Mouse (Mus musculus): ENCODE results near the gene Spout1. TPM values are rescaled to one million over a fixed set of nuclear protein-coding genes. Genes with fewer than 3 reads are reported as not detected.
A peak's percentile ranks its signal among the peaks of the same experiment; 100 is the strongest.

Spout1 gene
- polyA plus RNA-seq, 1 experiment from 2014 or later, result 34.8 TPM

GRCm38 (mm10) chr2:30205255-30205628, 27.0 kb upstream of the Spout1 start:
- Histone ChIP-seq H3K9me3 (replicated peaks) (no peaks in the 10 kb centered on the region), H3K27ac (ENCODE audit: poor library complexity, severe bottlenecking) (peak overlapping the region; percentile 79), H3K4me3 (peak overlapping the region; percentile 80), H3K9ac (peak overlapping the region; percentile 83), H3K4me2 (peak overlapping the region; percentile 88), H3K27me3 (replicated peaks) (no peaks in the 10 kb centered on the region), H3K4me1 (replicated peaks) (peaks cover 22% of the 10 kb centered on the region), H3K36me3 (no peaks in the 10 kb centered on the region)
- WGBS, result 2% methylated on average over 13 of the region's 13 CpGs
- peak; percentile 64 for ATAC-seq (ENCODE audit: insufficient number of reproducible peaks, low FRiP score)

- Histone ChIP-seq H3K4me3 (no peak overlapping the region), H3K4me2 (no peak overlapping the region), H3K9ac (no peak overlapping the region), H3K27ac (ENCODE audit: poor library complexity, severe bottlenecking) (no peak overlapping the region), H3K27me3 (replicated peaks) (no peaks in the 10 kb centered on the region), H3K9me3 (replicated peaks) (no peaks in the 10 kb centered on the region), H3K36me3 (no peaks in the 10 kb centered on the region), H3K4me1 (replicated peaks) (peaks cover 27% of the 10 kb centered on the region)
- 72% methylated on average over 7 of the region's 7 CpGs for WGBS
- no peak for ATAC-seq (ENCODE audit: insufficient number of reproducible peaks, low FRiP score)
These were observed 25.2 kb upstream of the Spout1 start for GRCm38 (mm10) chr2:30203439-30203838.

GRCm38 (mm10) chr2:30200388-30200925, 22.2 kb upstream of the Spout1 start:
- Histone ChIP-seq H3K9ac (peak overlapping the region; percentile 43), H3K27me3 (replicated peaks) (no peaks in the 10 kb centered on the region), H3K27ac (ENCODE audit: poor library complexity, severe bottlenecking) (peak overlapping the region; percentile 52; the same call in 1 of the 2 replicates), H3K4me2 (peak overlapping the region; percentile 5; the same call in 1 of the 2 replicates), H3K36me3 (no peaks in the 10 kb centered on the region), H3K9me3 (replicated peaks) (no peaks in the 10 kb centered on the region), H3K4me1 (replicated peaks) (peaks cover 29% of the 10 kb centered on the region), H3K4me3 (no peak overlapping the region)
- ATAC-seq (ENCODE audit: insufficient number of reproducible peaks, low FRiP score), result no peak
- 48% methylated on average over 5 of the region's 5 CpGs for WGBS

GRCm38 (mm10) chr2:30199984-30200383, 21.7 kb upstream of the Spout1 start:
- H3K4me1 ChIP-seq (replicated peaks), result peaks cover 29% of the 10 kb centered on the region
- H3K27me3 ChIP-seq (replicated peaks), result no peaks in the 10 kb centered on the region
- H3K4me3 ChIP-seq, result no peak overlapping the region
- WGBS, result 35% methylated on average over 1 of the region's 1 CpGs
- no peak for ATAC-seq (ENCODE audit: insufficient number of reproducible peaks, low FRiP score)
- no peak overlapping the region for H3K4me2 ChIP-seq
- H3K36me3 ChIP-seq, result no peaks in the 10 kb centered on the region
- no peaks in the 10 kb centered on the region for H3K9me3 ChIP-seq (replicated peaks)
- no peak overlapping the region for H3K27ac ChIP-seq (ENCODE audit: poor library complexity, severe bottlenecking)
- no peak overlapping the region for H3K9ac ChIP-seq

GRCm38 (mm10) chr2:30198021-30198420, 19.8 kb upstream of the Spout1 start:
- Histone ChIP-seq H3K9ac (no peak overlapping the region), H3K4me3 (no peak overlapping the region), H3K27me3 (replicated peaks) (no peaks in the 10 kb centered on the region), H3K9me3 (replicated peaks) (no peaks in the 10 kb centered on the region), H3K36me3 (no peaks in the 10 kb centered on the region), H3K27ac (ENCODE audit: poor library complexity, severe bottlenecking) (no peak overlapping the region), H3K4me1 (replicated peaks) (peaks cover 24% of the 10 kb centered on the region), H3K4me2 (no peak overlapping the region)
- ATAC-seq (ENCODE audit: insufficient number of reproducible peaks, low FRiP score), result no peak
- WGBS, result 67% methylated on average over 4 of the region's 4 CpGs

- no peaks in the 10 kb centered on the region for H3K9me3 ChIP-seq (replicated peaks)
- no peak overlapping the region for H3K4me3 ChIP-seq
- no peak for ATAC-seq (ENCODE audit: insufficient number of reproducible peaks, low FRiP score)
- WGBS, result 72% methylated on average over 3 of the region's 3 CpGs
- H3K9ac ChIP-seq, result no peak overlapping the region
- peaks cover 9% of the 10 kb centered on the region; the same call in 1 of the 2 replicates for H3K4me1 ChIP-seq (replicated peaks)
- no peak overlapping the region for H3K27ac ChIP-seq (ENCODE audit: poor library complexity, severe bottlenecking)
- H3K36me3 ChIP-seq, result peaks cover 4% of the 10 kb centered on the region; the same call in 1 of the 2 replicates
- no peaks in the 10 kb centered on the region for H3K27me3 ChIP-seq (replicated peaks)
- no peak overlapping the region for H3K4me2 ChIP-seq
These were observed 16.4 kb upstream of the Spout1 start for GRCm38 (mm10) chr2:30194656-30195055.

- ATAC-seq (ENCODE audit: insufficient number of reproducible peaks, low FRiP score), result no peak
- Histone ChIP-seq H3K27ac (ENCODE audit: poor library complexity, severe bottlenecking) (no peak overlapping the region), H3K4me1 (replicated peaks) (no peaks in the 10 kb centered on the region), H3K36me3 (peaks cover 7% of the 10 kb centered on the region), H3K4me3 (no peak overlapping the region), H3K4me2 (no peak overlapping the region), H3K9me3 (replicated peaks) (no peaks in the 10 kb centered on the region), H3K27me3 (replicated peaks) (no peaks in the 10 kb centered on the region), H3K9ac (no peak overlapping the region)
- WGBS, result 89% methylated on average over 12 of the region's 12 CpGs
These were observed 13.7 kb upstream of the Spout1 start for GRCm38 (mm10) chr2:30191790-30192580.

GRCm38 (mm10) chr2:30185681-30186080, 7.4 kb upstream of the Spout1 start:
- WGBS, result 74% methylated on average over 3 of the region's 3 CpGs
- Histone ChIP-seq H3K4me3 (no peak overlapping the region), H3K9me3 (replicated peaks) (peaks cover 14% of the 10 kb centered on the region), H3K4me2 (no peak overlapping the region), H3K27ac (ENCODE audit: poor library complexity, severe bottlenecking) (no peak overlapping the region), H3K36me3 (peaks cover 19% of the 10 kb centered on the region), H3K27me3 (replicated peaks) (no peaks in the 10 kb centered on the region), H3K4me1 (replicated peaks) (0 out of 2 replicates have a peak, but pooled peaks cover 4% of the 10 kb centered on the region), H3K9ac (no peak overlapping the region)
- ATAC-seq (ENCODE audit: insufficient number of reproducible peaks, low FRiP score), result peak; percentile 16; the same call in 1 of the 2 replicates

- 67% methylated on average over 6 of the region's 6 CpGs for WGBS
- H3K4me3 ChIP-seq, result no peak overlapping the region
- H3K9me3 ChIP-seq (replicated peaks), result peaks cover 14% of the 10 kb centered on the region
- H3K9ac ChIP-seq, result no peak overlapping the region
- no peaks in the 10 kb centered on the region for H3K27me3 ChIP-seq (replicated peaks)
- H3K4me2 ChIP-seq, result no peak overlapping the region
- peak; percentile 80 for ATAC-seq (ENCODE audit: insufficient number of reproducible peaks, low FRiP score)
- no peak overlapping the region for H3K27ac ChIP-seq (ENCODE audit: poor library complexity, severe bottlenecking)
- 0 out of 2 replicates have a peak, but pooled peaks cover 4% of the 10 kb centered on the region for H3K4me1 ChIP-seq (replicated peaks)
- H3K36me3 ChIP-seq, result peaks cover 19% of the 10 kb centered on the region
These were observed 7.0 kb upstream of the Spout1 start for GRCm38 (mm10) chr2:30185276-30185675.

GRCm38 (mm10) chr2:30183721-30184120, 5.5 kb upstream of the Spout1 start:
- no peak for ATAC-seq (ENCODE audit: insufficient number of reproducible peaks, low FRiP score)
- Histone ChIP-seq H3K36me3 (peaks cover 16% of the 10 kb centered on the region), H3K4me3 (no peak overlapping the region), H3K27me3 (replicated peaks) (no peaks in the 10 kb centered on the region), H3K4me1 (replicated peaks) (0 out of 2 replicates have a peak, but pooled peaks cover 4% of the 10 kb centered on the region), H3K9me3 (replicated peaks) (peaks cover 14% of the 10 kb centered on the region), H3K27ac (ENCODE audit: poor library complexity, severe bottlenecking) (no peak overlapping the region), H3K9ac (no peak overlapping the region), H3K4me2 (no peak overlapping the region)
- 71% methylated on average over 3 of the region's 3 CpGs for whole genome bisulfite sequencing

- Histone ChIP-seq H3K36me3 (peaks cover 16% of the 10 kb centered on the region), H3K9me3 (replicated peaks) (peaks cover 14% of the 10 kb centered on the region), H3K9ac (no peak overlapping the region), H3K4me1 (replicated peaks) (peaks cover 9% of the 10 kb centered on the region), H3K27ac (ENCODE audit: poor library complexity, severe bottlenecking) (no peak overlapping the region), H3K27me3 (replicated peaks) (no peaks in the 10 kb centered on the region), H3K4me2 (no peak overlapping the region), H3K4me3 (no peak overlapping the region)
- ATAC-seq (ENCODE audit: insufficient number of reproducible peaks, low FRiP score), result no peak
- WGBS, result 88% methylated on average over 2 of the region's 2 CpGs
These were observed 4.2 kb upstream of the Spout1 start for GRCm38 (mm10) chr2:30182424-30182823.

Measured in heart, embryonic 12.5 days (tissue).